Mouse (Mus musculus) intestine, embryonic 14.5 days (tissue): ENCODE data around the gene Bax. TPM values are rescaled to one million over a fixed set of nuclear protein-coding genes. Genes with fewer than 3 reads are reported as not detected.
"Not testable (repeated sequence)": the region's sequence is repeated elsewhere in the genome, so short reads cannot be mapped to it uniquely, and the experiment has no call there.

ENCODE experiments used
- ATAC-seq: fragments of 200-750 bp; cut with Nextera tagmentation; replicated peaks from 2 replicates; pipeline ENCODE4 v1.8.0; 2017; ENCODE audit warnings: low read depth, moderate number of reproducible peaks, moderate TSS enrichment, moderate library complexity; ENCODE audit not compliant: low FRiP score, low TSS enrichment
- DNase-seq: peaks from one replicate; pipeline ENCODE4 v3.0.0-alpha.2; 2018; ENCODE audit warnings: low spot score
- H3K27ac ChIP-seq: fragments of 300-500 bp; sonication (generic); 2 replicates; pipeline ENCODE4 v1.5.1; 2014; ENCODE audit warnings: low read depth, mild to moderate bottlenecking, control low read depth
- H3K27me3 ChIP-seq: fragments of 300-500 bp; sonication (generic); replicated peaks from 2 replicates; pipeline ENCODE4 v1.6.1; 2014; ENCODE audit warnings: low read length, control low read depth; ENCODE audit not compliant: control insufficient read depth, insufficient read depth
- H3K36me3 ChIP-seq: fragments of 300-500 bp; sonication (generic); 2 replicates; pipeline ENCODE4 v1.6.1; 2014; ENCODE audit warnings: low read length, control low read depth; ENCODE audit not compliant: control insufficient read depth, insufficient read depth
- H3K4me1 ChIP-seq: fragments of 300-500 bp; sonication (generic); replicated peaks from 2 replicates; pipeline ENCODE4 v1.6.1; 2014; ENCODE audit warnings: low read length, control low read depth, mixed read lengths; ENCODE audit not compliant: control insufficient read depth, insufficient read depth
- H3K4me2 ChIP-seq: fragments of 300-500 bp; sonication (generic); 2 replicates; pipeline ENCODE4 v1.6.1; 2014; ENCODE audit warnings: low read length
- H3K4me3 ChIP-seq: fragments of 300-500 bp; sonication (generic); 2 replicates; pipeline ENCODE4 v1.5.1; 2014; ENCODE audit warnings: low read depth, low read length, control low read depth, mixed read lengths
- H3K9ac ChIP-seq: fragments of 300-500 bp; sonication (generic); 2 replicates; pipeline ENCODE4 v1.6.1; 2014; ENCODE audit warnings: mild to moderate bottlenecking, low read length
- H3K9me3 ChIP-seq: fragments of 300-500 bp; sonication (generic); 2 replicates; pipeline ENCODE4 v1.6.1; 2016; ENCODE audit warnings: low read length, control low read depth; ENCODE audit not compliant: control insufficient read depth
- WGBS: fragments of 180-500 bp; shearing (Covaris S2); extraction: QIAGEN DNeasy Blood & Tissue Kit; methylation state at CpG from one replicate; pipeline ENCODE4 v1.1.7; 2014; 5-methylcytosine and 5-hydroxymethylcytosine counted together
- polyA plus RNA-seq: library from polyadenylated mRNA; unstranded; fragments of >200 nt; fragmentation: Nextera tagmentation; extraction: Ambion mirVana; gene quantifications from 2 replicates; pipeline ENCODE4 v1.2.1, GENCODE M21; 2014

Gene Bax
- polyA plus RNA-seq, 1 experiment from 2014 or later, result 139 TPM

GRCm38 (mm10) chr7:45475291-45475969 lies 8.7 kb upstream of the Bax start:
- Histone ChIP-seq H3K4me2 (peak overlapping the region; percentile 39), H3K9ac (0 out of 2 replicates have a peak overlapping the region, but pooled peaks have one; percentile 10), H3K36me3 (no peaks in the 10 kb centered on the region), H3K27ac (0 out of 2 replicates have a peak overlapping the region, but pooled peaks have one; percentile 11), H3K9me3 (no peaks in the 10 kb centered on the region), H3K27me3 (no peaks in the 10 kb centered on the region), H3K4me1 (no peaks in the 10 kb centered on the region), H3K4me3 (peak overlapping the region; percentile 15; the same call in 1 of the 2 replicates)
- ATAC-seq, result peak; percentile 41; the same call in 1 of the 2 replicates
- DNase-seq, result no peak
- WGBS, result 58% methylated on average over 16 of the region's 16 CpGs

- Histone ChIP-seq H3K4me1 (peaks cover 8% of the 10 kb centered on the region), H3K27ac (no peak overlapping the region), H3K4me3 (no peak overlapping the region), H3K36me3 (no peaks in the 10 kb centered on the region), H3K27me3 (no peaks in the 10 kb centered on the region), H3K9me3 (no peaks in the 10 kb centered on the region), H3K9ac (no peak overlapping the region), H3K4me2 (no peak overlapping the region)
- DNase-seq (peak; percentile 87), ATAC-seq (no peak)
- WGBS, result 7% methylated on average over 3 of the region's 3 CpGs
Observed at GRCm38 (mm10) chr7:45470869-45471268, 4.2 kb upstream of the Bax start.

GRCm38 (mm10) chr7:45467090-45467670 lies 482 bp upstream of the Bax start:
- ATAC-seq, result no peak; the same call in 1 of the 2 replicates
- Histone ChIP-seq H3K9ac (no peak overlapping the region), H3K27me3 (no peaks in the 10 kb centered on the region), H3K9me3 (no peaks in the 10 kb centered on the region), H3K36me3 (peaks cover 29% of the 10 kb centered on the region), H3K4me2 (peak overlapping the region; percentile 71), H3K4me3 (peak overlapping the region; percentile 76), H3K4me1 (peaks cover 15% of the 10 kb centered on the region), H3K27ac (no peak overlapping the region)
- 29% methylated on average over 7 of the region's 7 CpGs for WGBS
- no peak for DNase-seq

GRCm38 (mm10) chr7:45465549-45465948 lies 1.1 kb downstream of the Bax start:
- Histone ChIP-seq H3K4me3 (peak overlapping the region; percentile 76), H3K4me2 (peak overlapping the region; percentile 89), H3K4me1 (peaks cover 29% of the 10 kb centered on the region), H3K27me3 (no peaks in the 10 kb centered on the region), H3K9ac (peak overlapping the region; percentile 78), H3K9me3 (no peaks in the 10 kb centered on the region), H3K36me3 (peaks cover 29% of the 10 kb centered on the region), H3K27ac (0 out of 2 replicates have a peak overlapping the region, but pooled peaks have one; percentile 39)
- 76% methylated on average over 9 of the region's 9 CpGs for WGBS
- DNase-seq, result no peak
- ATAC-seq, result no peak

GRCm38 (mm10) chr7:45465112-45465511 lies 1.6 kb downstream of the Bax start:
- no peak for DNase-seq
- H3K4me3 ChIP-seq, result 0 out of 2 replicates have a peak overlapping the region, but pooled peaks have one; percentile 76
- peaks cover 34% of the 10 kb centered on the region for H3K4me1 ChIP-seq
- no peak overlapping the region for H3K9ac ChIP-seq
- ATAC-seq, result no peak
- H3K27ac ChIP-seq, result no peak overlapping the region
- no peak overlapping the region for H3K4me2 ChIP-seq
- H3K36me3 ChIP-seq, result peaks cover 29% of the 10 kb centered on the region
- 95% methylated on average over 12 of the region's 12 CpGs for WGBS
- no peaks in the 10 kb centered on the region for H3K27me3 ChIP-seq
- no peaks in the 10 kb centered on the region for H3K9me3 ChIP-seq

GRCm38 (mm10) chr7:45463987-45464778 lies 2.5 kb downstream of the Bax start:
- no peak overlapping the region for H3K4me2 ChIP-seq
- peaks cover 29% of the 10 kb centered on the region for H3K36me3 ChIP-seq
- ATAC-seq (no peak), DNase-seq (peak; percentile 45)
- no peaks in the 10 kb centered on the region for H3K27me3 ChIP-seq
- peaks cover 36% of the 10 kb centered on the region for H3K4me1 ChIP-seq
- WGBS, result 93% methylated on average over 7 of the region's 7 CpGs
- H3K4me3 ChIP-seq, result no peak overlapping the region
- H3K27ac ChIP-seq, result no peak overlapping the region
- no peak overlapping the region for H3K9ac ChIP-seq
- no peaks in the 10 kb centered on the region for H3K9me3 ChIP-seq

GRCm38 (mm10) chr7:45462868-45463267 lies 3.8 kb downstream of the Bax start:
- not testable (repeated sequence) for ATAC-seq, H3K27ac ChIP-seq, H3K9ac ChIP-seq, H3K4me2 ChIP-seq, H3K9me3 ChIP-seq, H3K27me3 ChIP-seq, H3K4me3 ChIP-seq
- Histone ChIP-seq H3K36me3 (peaks cover 39% of the 10 kb centered on the region), H3K4me1 (peaks cover 39% of the 10 kb centered on the region)
- 78% methylated on average over 4 of the region's 4 CpGs for WGBS
- peak; percentile 38 for DNase-seq

- DNase-seq (peak; percentile 48), ATAC-seq (no peak)
- Histone ChIP-seq H3K9me3 (no peaks in the 10 kb centered on the region), H3K4me1 (peaks cover 44% of the 10 kb centered on the region), H3K36me3 (peaks cover 44% of the 10 kb centered on the region), H3K27me3 (no peaks in the 10 kb centered on the region), H3K4me3 (no peak overlapping the region), H3K27ac (no peak overlapping the region), H3K4me2 (no peak overlapping the region), H3K9ac (no peak overlapping the region)
- WGBS, result 86% methylated on average over 4 of the region's 4 CpGs
Observed at GRCm38 (mm10) chr7:45462325-45462724, 4.4 kb downstream of the Bax start.
